Comparison of ENCODE assay signal across 9 mouse cellular contexts in the genomic region with DNA sequence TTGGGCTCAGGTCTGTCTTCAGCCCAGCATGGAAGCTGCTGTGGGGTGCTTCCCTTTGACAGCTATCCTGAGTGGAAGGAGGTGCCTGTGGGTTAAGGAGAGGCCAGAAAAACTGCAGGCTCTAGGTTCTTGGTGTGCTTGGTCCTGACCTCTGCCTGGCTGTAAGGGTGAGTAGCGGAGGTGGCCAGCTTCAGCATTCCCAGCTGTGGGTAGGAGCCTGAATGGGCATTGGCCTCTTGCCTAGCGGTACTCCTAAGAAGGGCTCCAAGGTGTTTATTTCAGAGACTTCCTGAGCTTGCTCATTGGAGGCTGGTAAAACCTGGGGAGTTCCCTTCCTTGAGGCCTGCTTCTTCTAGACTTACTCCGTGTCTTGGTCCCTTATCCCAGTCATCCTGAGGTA. TPM values are rescaled to one million over a fixed set of nuclear protein-coding genes. Genes with fewer than 3 reads are reported as not detected.
A peak's percentile ranks its signal among the peaks of the same experiment; 100 is the strongest.
DNase-seq lines count a peak whose midpoint lies in the region; ATAC-seq lines count a peak whose summit lies in the region.
"Had no signal": no experiment of that assay in that cellular context is flagged by ENCODE, and none has a peak within 500 bp of the region (broad histone marks: within the 10 kb centered on the region; RNA-seq: fewer than 3 reads in every experiment).

No protein-coding gene starts in this region.

- H3K9me3 ChIP-seq in forebrain, embryonic 12.5 days, result no peaks in the 10 kb centered on the region
- H3K9me3 ChIP-seq in forebrain, embryonic 11.5 days (ENCODE audit: control insufficient read depth, low read length), result no peaks in the 10 kb centered on the region
- no peaks in the 10 kb centered on the region; the same call in 1 of the 2 replicates for H3K9me3 ChIP-seq in embryonic facial prominence, embryonic 12.5 days
- H3K9me3 ChIP-seq: liver, embryonic 13.5 days had no signal

- no peak overlapping the region for H3K4me2 ChIP-seq in forebrain, embryonic 12.5 days
- H3K4me2 ChIP-seq in forebrain, embryonic 11.5 days (ENCODE audit: low read depth, low read length, severe bottlenecking), result no peak overlapping the region
- H3K4me2 ChIP-seq in embryonic facial prominence, embryonic 12.5 days (replicated peaks), result no peak overlapping the region
- H3K4me2 ChIP-seq: liver, embryonic 13.5 days had no signal

- no peak for DNase-seq in forebrain, embryonic 11.5 days (ENCODE audit: low spot score)
- peak; percentile 20 to 43 for DNase-seq in kidney, postnatal 36 days
- DNase-seq in kidney, adult 18-20 months, result no peak
- DNase-seq in lung, postnatal 14 days, result peak; percentile 49
- no peak for DNase-seq in urinary bladder, postnatal 4 days (ENCODE audit: low spot score in 2 of 2)
- DNase-seq in urinary bladder, postnatal 14 days (ENCODE audit: low spot score), result no peak
- DNase-seq: liver, embryonic 13.5 days had no signal

- ATAC-seq in forebrain, embryonic 12.5 days (ENCODE audit: low FRiP score), result no peak
- no peak for ATAC-seq in forebrain, embryonic 11.5 days (replicated peaks; ENCODE audit: low FRiP score)
- no peak for ATAC-seq in embryonic facial prominence, embryonic 12.5 days (ENCODE audit: insufficient number of reproducible peaks, insufficient read depth, low FRiP score, low TSS enrichment)

- no peak overlapping the region for H3K4me3 ChIP-seq in forebrain, embryonic 12.5 days (replicated peaks)
- no peak overlapping the region for H3K4me3 ChIP-seq in forebrain, embryonic 11.5 days (ENCODE audit: low read depth, low read length)
- no peak overlapping the region for H3K4me3 ChIP-seq in embryonic facial prominence, embryonic 12.5 days
- H3K4me3 ChIP-seq: liver, embryonic 13.5 days had no signal

- H3K4me1 ChIP-seq in forebrain, embryonic 12.5 days, result peaks cover 16% of the 10 kb centered on the region
- peaks cover 5% of the 10 kb centered on the region; the same call in 1 of the 2 replicates for H3K4me1 ChIP-seq in forebrain, embryonic 11.5 days (replicated peaks; ENCODE audit: control insufficient read depth, insufficient read depth, low read length)
- no peaks in the 10 kb centered on the region for H3K4me1 ChIP-seq in embryonic facial prominence, embryonic 12.5 days

- peak overlapping the region; percentile 36; the same call in 1 of the 2 replicates for H3K27ac ChIP-seq in forebrain, embryonic 12.5 days
- H3K27ac ChIP-seq in forebrain, embryonic 11.5 days (ENCODE audit: low read depth, low read length), result no peak overlapping the region
- H3K27ac ChIP-seq in embryonic facial prominence, embryonic 12.5 days, result 0 out of 2 replicates have a peak overlapping the region, but pooled peaks have one; percentile 9
- H3K27ac ChIP-seq: liver, embryonic 13.5 days had no signal

- 73% methylated on average over 3 of the region's 3 CpGs for WGBS in forebrain, embryonic 12.5 days
- WGBS in forebrain, embryonic 11.5 days, result 71% methylated on average over 3 of the region's 3 CpGs
- 79% methylated on average over 3 of the region's 3 CpGs for WGBS in embryonic facial prominence, embryonic 12.5 days

- no peak overlapping the region for H3K9ac ChIP-seq in forebrain, embryonic 12.5 days
- no peak overlapping the region for H3K9ac ChIP-seq in forebrain, embryonic 11.5 days (ENCODE audit: low read length)
- no peak overlapping the region for H3K9ac ChIP-seq in embryonic facial prominence, embryonic 12.5 days
- H3K9ac ChIP-seq: liver, embryonic 13.5 days had no signal

- H3K36me3 ChIP-seq in forebrain, embryonic 12.5 days (replicated peaks), result peaks cover 33% of the 10 kb centered on the region
- H3K36me3 ChIP-seq in forebrain, embryonic 11.5 days (ENCODE audit: control insufficient read depth, insufficient read depth, low read length), result peaks cover 2% of the 10 kb centered on the region; the same call in 1 of the 2 replicates
- H3K36me3 ChIP-seq in embryonic facial prominence, embryonic 12.5 days, result peaks cover 19% of the 10 kb centered on the region; the same call in 1 of the 2 replicates

- H3K27me3 ChIP-seq in forebrain, embryonic 12.5 days, result no peaks in the 10 kb centered on the region
- no peaks in the 10 kb centered on the region for H3K27me3 ChIP-seq in forebrain, embryonic 11.5 days (ENCODE audit: control insufficient read depth, insufficient read depth, low read length)
- H3K27me3 ChIP-seq in embryonic facial prominence, embryonic 12.5 days, result no peaks in the 10 kb centered on the region
- H3K27me3 ChIP-seq: liver, embryonic 13.5 days had no signal

RNA-seq across cellular contexts. Expression of gene Cds2, which starts 28.3 kb away (rescaled TPM):
- polyA plus RNA-seq in forebrain, embryonic 12.5 days (2016; fragmentation: Nextera tagmentation; extraction: Ambion mirVana), result 36.4 and 37.8 TPM in 2 replicates
- 28.7 and 30.0 TPM in 2 replicates for polyA plus RNA-seq in forebrain, embryonic 11.5 days (2014; fragmentation: Nextera tagmentation; extraction: Ambion mirVana)
- 30.1 and 32.7 TPM in 2 replicates for polyA plus RNA-seq in embryonic facial prominence, embryonic 12.5 days (2016; fragmentation: Nextera tagmentation; extraction: Ambion mirVana)

RNA-seq across cellular contexts. Expression of gene Pcna, which starts 38.2 kb away (rescaled TPM):
- polyA plus RNA-seq in forebrain, embryonic 12.5 days (2016; fragmentation: Nextera tagmentation; extraction: Ambion mirVana), result 322 and 337 TPM in 2 replicates
- 422 and 431 TPM in 2 replicates for polyA plus RNA-seq in forebrain, embryonic 11.5 days (2014; fragmentation: Nextera tagmentation; extraction: Ambion mirVana)
- 259 and 261 TPM in 2 replicates for polyA plus RNA-seq in embryonic facial prominence, embryonic 12.5 days (2016; fragmentation: Nextera tagmentation; extraction: Ambion mirVana)

RNA-seq across cellular contexts. Expression of gene Tmem230, which starts 43.7 kb away (rescaled TPM):
- 44.6 and 51.1 TPM in 2 replicates for polyA plus RNA-seq in forebrain, embryonic 12.5 days (2016; fragmentation: Nextera tagmentation; extraction: Ambion mirVana)
- polyA plus RNA-seq in forebrain, embryonic 11.5 days (2014; fragmentation: Nextera tagmentation; extraction: Ambion mirVana), result 44.5 and 48.5 TPM in 2 replicates
- polyA plus RNA-seq in embryonic facial prominence, embryonic 12.5 days (2016; fragmentation: Nextera tagmentation; extraction: Ambion mirVana), result 47.6 and 54.8 TPM in 2 replicates

Comparison
In these comparisons a context has a peak if more than half of its experiments do, and no peak if none do; other contexts are left out.
1. DNase-seq: peak in kidney, postnatal 36 days (2 of 2) and lung, postnatal 14 days (single experiment); none in forebrain, embryonic 11.5 days (single experiment), kidney, adult 18-20 months (single experiment), urinary bladder, postnatal 4 days (0 of 2) and urinary bladder, postnatal 14 days (single experiment).